9 mouse cellular contexts compared by ENCODE assay signal in the genomic region with DNA sequence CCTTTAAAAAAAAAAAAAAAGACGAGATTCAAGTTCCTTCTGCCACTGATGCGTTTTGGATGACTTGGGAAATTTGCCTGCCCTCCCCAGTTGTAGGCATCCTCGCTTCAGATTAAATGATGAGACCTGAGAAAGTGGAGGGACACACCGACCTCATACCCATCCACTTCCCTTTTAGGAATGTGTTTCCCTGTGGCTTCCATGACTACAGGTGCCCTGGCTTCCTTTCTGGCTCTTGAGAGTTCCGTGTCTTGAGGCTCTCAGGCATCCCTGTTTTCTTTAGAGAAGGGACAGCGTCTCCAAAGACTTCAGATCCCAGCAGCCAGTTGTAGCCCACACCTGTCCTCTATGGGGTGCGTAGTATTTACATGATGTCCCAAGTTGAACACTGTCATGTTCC. TPM values are rescaled to one million over a fixed set of nuclear protein-coding genes. Genes with fewer than 3 reads are reported as not detected.
A peak's percentile ranks its signal among the peaks of the same experiment; 100 is the strongest.
DNase-seq lines count a peak whose midpoint lies in the region; ATAC-seq lines count a peak whose summit lies in the region.
"Had no signal": no experiment of that assay in that cellular context is flagged by ENCODE, and none has a peak within 500 bp of the region (broad histone marks: within the 10 kb centered on the region; RNA-seq: fewer than 3 reads in every experiment).

No protein-coding gene starts in this region.

- H3K36me3 ChIP-seq in intestine, embryonic 15.5 days, result no peaks in the 10 kb centered on the region
- no peaks in the 10 kb centered on the region for H3K36me3 ChIP-seq in neural tube, embryonic 15.5 days

- no peak for ATAC-seq in intestine, embryonic 15.5 days
- 0 out of 2 replicates have a peak, but pooled peaks have one; percentile 5 for ATAC-seq in neural tube, embryonic 15.5 days (ENCODE audit: low FRiP score)

- H3K9me3 ChIP-seq in intestine, embryonic 15.5 days, result no peaks in the 10 kb centered on the region
- no peaks in the 10 kb centered on the region for H3K9me3 ChIP-seq in neural tube, embryonic 15.5 days (replicated peaks)

- peak; percentile 9 to 10 for DNase-seq in frontal cortex, postnatal 36 days (ENCODE audit: low spot score in 2 of 2)
- no peak for DNase-seq in frontal cortex, postnatal 14 days (ENCODE audit: low spot score in 2 of 2)
- peak; percentile 13 for DNase-seq in right cerebral cortex, postnatal 25 days
- DNase-seq in right cerebral cortex, postnatal 36 days (ENCODE audit: low spot score in 2 of 2), result no peak
- DNase-seq in layer of hippocampus, adult 9-10 months (ENCODE audit: low spot score), result no peak
- no peak for DNase-seq in adrenal gland, postnatal 36 days

- H3K4me2 ChIP-seq in intestine, embryonic 15.5 days (replicated peaks), result peak overlapping the region; percentile 81
- H3K4me2 ChIP-seq in neural tube, embryonic 15.5 days, result peak overlapping the region; percentile 76

- no peak overlapping the region for H3K27ac ChIP-seq in intestine, embryonic 15.5 days
- H3K27ac ChIP-seq in neural tube, embryonic 15.5 days (replicated peaks), result 0 out of 2 replicates have a peak overlapping the region, but pooled peaks have one; percentile 85

- peak overlapping the region; percentile 83 for H3K4me3 ChIP-seq in intestine, embryonic 15.5 days (replicated peaks)
- peak overlapping the region; percentile 77 for H3K4me3 ChIP-seq in neural tube, embryonic 15.5 days (replicated peaks)

- WGBS in intestine, embryonic 15.5 days, result 24% methylated on average over 7 of the region's 7 CpGs
- WGBS in neural tube, embryonic 15.5 days, result 23% methylated on average over 7 of the region's 7 CpGs

- peaks cover 3% of the 10 kb centered on the region; the same call in 1 of the 2 replicates for H3K4me1 ChIP-seq in intestine, embryonic 15.5 days (replicated peaks)
- H3K4me1 ChIP-seq in neural tube, embryonic 15.5 days, result peaks cover 11% of the 10 kb centered on the region

- peaks cover 7% of the 10 kb centered on the region; the same call in 1 of the 2 replicates for H3K27me3 ChIP-seq in intestine, embryonic 15.5 days (replicated peaks)
- 0 out of 2 replicates have a peak, but pooled peaks cover 10% of the 10 kb centered on the region for H3K27me3 ChIP-seq in neural tube, embryonic 15.5 days (replicated peaks)

- 0 out of 2 replicates have a peak overlapping the region, but pooled peaks have one; percentile 81 for H3K9ac ChIP-seq in intestine, embryonic 15.5 days
- H3K9ac ChIP-seq in neural tube, embryonic 15.5 days (replicated peaks), result peak overlapping the region; percentile 92

RNA-seq across cellular contexts. Expression of a gene that starts 38.0 kb away (rescaled TPM):
- polyA plus RNA-seq in intestine, embryonic 15.5 days (2015; fragmentation: Nextera tagmentation; extraction: Ambion mirVana), result not detected in 2 replicates
- polyA plus RNA-seq in neural tube, embryonic 15.5 days (2015; fragmentation: Nextera tagmentation; extraction: Ambion mirVana), result not detected in 2 replicates
- total RNA-seq in adrenal gland, postnatal 36 days (2021), result not detected
- total RNA-seq: hematopoietic stem cell, adult 5-6 weeks had no signal

Comparison
In these comparisons a context has a peak if more than half of its experiments do, and no peak if none do; other contexts are left out.
1. DNase-seq: peak in frontal cortex, postnatal 36 days (2 of 2) and right cerebral cortex, postnatal 25 days (single experiment); none in frontal cortex, postnatal 14 days (0 of 2), right cerebral cortex, postnatal 36 days (0 of 2), layer of hippocampus, adult 9-10 months (single experiment) and adrenal gland, postnatal 36 days (0 of 2).